Mouse (Mus musculus) heart, embryonic 11.5 days (tissue): ENCODE results near the gene Fam173b. TPM values are rescaled to one million over a fixed set of nuclear protein-coding genes. Genes with fewer than 3 reads are reported as not detected.

Source experiments
- ATAC-seq: fragments of 200-750 bp; cut with Nextera tagmentation; replicated peaks from 2 replicates; pipeline ENCODE4 v1.8.0; 2017; ENCODE audit warnings: moderate library complexity; ENCODE audit not compliant: insufficient number of reproducible peaks, low FRiP score, low TSS enrichment
- H3K27ac ChIP-seq: fragments of 300-500 bp; sonication (generic); 2 replicates; pipeline ENCODE4 v1.5.1; 2014; ENCODE audit warnings: mild to moderate bottlenecking, low read depth, low read length
- H3K27me3 ChIP-seq: fragments of 300-500 bp; sonication (generic); 2 replicates; pipeline ENCODE4 v1.6.1; 2014; ENCODE audit warnings: mild to moderate bottlenecking, low read length, mixed read lengths; ENCODE audit not compliant: control insufficient read depth, insufficient read depth
- H3K36me3 ChIP-seq: fragments of 300-500 bp; sonication (generic); 2 replicates; pipeline ENCODE4 v1.6.1; 2014; ENCODE audit warnings: mild to moderate bottlenecking, low read length, moderate library complexity, mixed read lengths; ENCODE audit not compliant: control insufficient read depth, insufficient read depth
- H3K4me1 ChIP-seq: fragments of 300-500 bp; sonication (generic); 2 replicates; pipeline ENCODE4 v1.6.1; 2014; ENCODE audit warnings: low read length; ENCODE audit not compliant: control insufficient read depth, insufficient read depth
- H3K4me2 ChIP-seq: fragments of 300-500 bp; sonication (generic); 2 replicates; pipeline ENCODE4 v1.6.1; 2014; ENCODE audit warnings: mild to moderate bottlenecking, moderate library complexity
- H3K4me3 ChIP-seq: fragments of 300-500 bp; sonication (generic); 2 replicates; pipeline ENCODE4 v1.5.1; 2014; ENCODE audit warnings: low read depth, low read length
- H3K9ac ChIP-seq: fragments of 300-500 bp; sonication (generic); 2 replicates; pipeline ENCODE4 v1.6.1; 2014; ENCODE audit warnings: mild to moderate bottlenecking, low read depth, low read length, moderate library complexity
- H3K9me3 ChIP-seq: fragments of 300-500 bp; sonication (generic); replicated peaks from 2 replicates; pipeline ENCODE4 v1.6.1; 2016; ENCODE audit warnings: low read length; ENCODE audit not compliant: control insufficient read depth
- WGBS: fragments of 180-500 bp; shearing (Covaris S2); extraction: QIAGEN DNeasy Blood & Tissue Kit; methylation state at CpG from one replicate; pipeline ENCODE4 v1.1.7; 2014; ENCODE audit not compliant: insufficient replicate concordance; 5-methylcytosine and 5-hydroxymethylcytosine counted together
- polyA plus RNA-seq: library from polyadenylated mRNA; unstranded; fragments of >200 nt; fragmentation: Nextera tagmentation; extraction: Ambion mirVana; gene quantifications from 2 replicates; pipeline ENCODE4 v1.2.1, GENCODE M21; 2014

The Fam173b gene
- polyA plus RNA-seq, 1 experiment from 2014 or later = 16.1 TPM

- no peak overlapping the region for H3K27ac ChIP-seq
- H3K4me2 ChIP-seq = no peak overlapping the region
- no peak overlapping the region for H3K4me3 ChIP-seq
- peaks cover 58% of the 10 kb centered on the region for H3K36me3 ChIP-seq
- no peaks in the 10 kb centered on the region for H3K9me3 ChIP-seq
- 0 out of 2 replicates have a peak, but pooled peaks cover 6% of the 10 kb centered on the region for H3K4me1 ChIP-seq
- ATAC-seq = no peak
- H3K9ac ChIP-seq = no peak overlapping the region
- WGBS = 88% methylated on average over 8 of the region's 8 CpGs
- no peaks in the 10 kb centered on the region for H3K27me3 ChIP-seq
Measured at GRCm38 (mm10) chr15:31592531-31592930, 9.1 kb upstream of the Fam173b start.

GRCm38 (mm10) chr15:31594260-31594659, 7.4 kb upstream of the Fam173b start:
- Histone ChIP-seq H3K4me2 (no peak overlapping the region), H3K36me3 (peaks cover 62% of the 10 kb centered on the region), H3K4me3 (no peak overlapping the region), H3K27me3 (no peaks in the 10 kb centered on the region), H3K9ac (no peak overlapping the region), H3K4me1 (0 out of 2 replicates have a peak, but pooled peaks cover 2% of the 10 kb centered on the region), H3K9me3 (no peaks in the 10 kb centered on the region), H3K27ac (no peak overlapping the region)
- ATAC-seq = no peak
- WGBS = 91% methylated on average over 14 of the region's 14 CpGs

- no peak overlapping the region for H3K27ac ChIP-seq
Measured at GRCm38 (mm10) chr15:31595651-31596050, 6.0 kb upstream of the Fam173b start.

DNA sequence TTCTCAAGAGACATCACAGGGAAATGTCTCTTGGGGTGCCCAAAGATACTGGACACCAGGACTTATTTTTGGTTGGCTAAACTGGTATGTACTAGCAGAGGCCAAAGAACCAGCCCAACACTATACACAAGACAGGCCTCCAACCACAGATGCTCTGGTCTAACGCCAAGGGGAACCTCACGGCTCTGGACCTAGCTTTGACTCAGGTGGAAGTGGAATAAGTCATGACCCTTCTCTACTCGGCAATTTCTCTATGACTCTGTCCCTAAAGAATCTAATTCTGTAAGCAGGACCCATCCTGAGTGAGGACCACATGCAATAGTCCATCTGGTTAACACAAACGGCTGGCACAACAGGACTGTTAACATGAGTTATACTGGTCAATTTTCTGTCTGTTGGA, 1.8 kb upstream of the Fam173b start:
- Histone ChIP-seq H3K4me1 (peaks cover 20% of the 10 kb centered on the region), H3K27me3 (no peaks in the 10 kb centered on the region), H3K4me2 (peak overlapping the region; percentile 95), H3K9me3 (no peaks in the 10 kb centered on the region), H3K36me3 (peaks cover 14% of the 10 kb centered on the region), H3K9ac (no peak overlapping the region), H3K27ac (no peak overlapping the region), H3K4me3 (peak overlapping the region; percentile 85; the same call in 1 of the 2 replicates)
- no peak for ATAC-seq
- WGBS = 70% methylated on average over 4 of the region's 4 CpGs

More at GRCm38 (mm10) chr15:31595651-31596050, 6.0 kb upstream of the Fam173b start:
- Histone ChIP-seq H3K4me3 (no peak overlapping the region), H3K36me3 (peaks cover 52% of the 10 kb centered on the region), H3K4me1 (peaks cover 13% of the 10 kb centered on the region), H3K9me3 (no peaks in the 10 kb centered on the region), H3K4me2 (no peak overlapping the region), H3K27me3 (no peaks in the 10 kb centered on the region), H3K9ac (no peak overlapping the region)
- 73% methylated on average over 7 of the region's 7 CpGs for WGBS
- no peak for ATAC-seq

DNA sequence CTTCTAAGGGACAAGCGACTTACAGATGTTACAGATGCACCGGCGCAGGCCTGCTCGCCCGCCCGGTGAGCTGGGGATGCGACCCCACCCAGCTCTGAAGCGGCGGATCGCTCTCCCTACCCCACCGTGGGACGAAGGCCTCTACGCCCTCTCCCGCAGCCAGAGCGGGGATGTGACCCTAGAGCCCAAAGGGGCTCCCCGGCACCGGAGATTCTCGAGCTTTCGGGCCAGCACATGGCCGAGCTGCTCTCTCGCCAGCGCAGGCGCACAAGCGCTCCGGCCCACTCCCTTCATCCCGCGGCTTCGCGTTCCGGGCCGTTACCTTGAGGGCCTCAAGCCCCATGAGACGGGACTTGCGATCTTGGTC, 390 bp upstream of the Fam173b start:
- WGBS = 0% methylated on average over 33 of the region's 33 CpGs
- H3K4me1 ChIP-seq = peaks cover 20% of the 10 kb centered on the region
- H3K4me3 ChIP-seq = peak overlapping the region; percentile 85
- H3K27me3 ChIP-seq = no peaks in the 10 kb centered on the region
- peak; percentile 74 for ATAC-seq
- peak overlapping the region; percentile 95 for H3K4me2 ChIP-seq
- H3K9ac ChIP-seq = peak overlapping the region; percentile 93
- no peaks in the 10 kb centered on the region for H3K9me3 ChIP-seq
- H3K27ac ChIP-seq = peak overlapping the region; percentile 54
- 0 out of 2 replicates have a peak, but pooled peaks cover 5% of the 10 kb centered on the region for H3K36me3 ChIP-seq

DNA sequence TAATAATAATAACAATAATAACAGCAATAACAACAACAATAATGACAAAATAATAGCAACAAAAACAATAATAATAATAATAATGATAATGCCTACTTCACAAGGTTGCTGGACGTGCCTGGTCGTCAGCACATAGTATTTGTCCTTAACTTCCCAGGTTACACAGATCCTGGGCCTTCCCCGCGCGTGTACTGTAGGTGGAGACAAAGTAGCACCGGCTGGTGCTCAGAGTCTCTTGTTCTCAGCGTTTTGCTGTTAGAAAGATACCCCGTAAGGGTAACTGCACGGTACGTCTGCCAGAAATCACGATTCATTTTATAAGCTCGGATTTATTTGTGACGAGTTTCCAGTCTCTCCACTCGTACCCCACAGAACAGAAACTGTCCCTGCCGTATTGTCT, 774 bp downstream of the Fam173b start:
- Histone ChIP-seq H3K27me3 (no peaks in the 10 kb centered on the region), H3K4me2 (peak overlapping the region; percentile 68), H3K27ac (peak overlapping the region; percentile 84), H3K36me3 (0 out of 2 replicates have a peak, but pooled peaks cover 3% of the 10 kb centered on the region), H3K4me1 (peaks cover 24% of the 10 kb centered on the region), H3K4me3 (peak overlapping the region; percentile 85), H3K9me3 (no peaks in the 10 kb centered on the region), H3K9ac (peak overlapping the region; percentile 93)
- peak; percentile 46; the same call in 1 of the 2 replicates for ATAC-seq
- WGBS = 7% methylated on average over 15 of the region's 15 CpGs

GRCm38 (mm10) chr15:31603113-31603512, 1.5 kb downstream of the Fam173b start:
- no peaks in the 10 kb centered on the region for H3K9me3 ChIP-seq
- ATAC-seq = no peak
- no peak overlapping the region for H3K27ac ChIP-seq
- H3K9ac ChIP-seq = peak overlapping the region; percentile 93; the same call in 1 of the 2 replicates
- peak overlapping the region; percentile 68 for H3K4me2 ChIP-seq
- peak overlapping the region; percentile 85; the same call in 1 of the 2 replicates for H3K4me3 ChIP-seq
- no peaks in the 10 kb centered on the region for H3K27me3 ChIP-seq
- WGBS = 82% methylated on average over 13 of the region's 13 CpGs
- H3K36me3 ChIP-seq = no peaks in the 10 kb centered on the region
- peaks cover 24% of the 10 kb centered on the region for H3K4me1 ChIP-seq

DNA sequence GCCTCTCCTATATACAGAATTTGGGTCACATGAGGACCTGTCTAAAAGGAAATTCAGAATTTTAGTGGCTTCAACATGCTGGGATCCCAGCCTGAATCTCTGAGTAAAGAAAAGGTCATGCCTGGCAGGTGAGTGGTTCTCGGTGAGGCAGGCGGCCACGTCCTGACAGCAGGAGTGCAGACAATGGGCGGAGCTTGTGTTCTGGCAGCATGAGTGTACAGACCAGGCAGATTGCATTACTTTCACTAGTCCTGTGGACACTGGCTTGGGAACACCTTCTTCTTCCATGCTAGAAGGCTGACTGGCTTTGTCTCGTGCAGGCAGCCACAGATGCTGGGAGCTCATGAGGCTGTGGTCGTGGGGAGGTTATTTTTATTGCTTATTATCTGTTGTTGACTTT, 5.2 kb downstream of the Fam173b start:
- H3K4me2 ChIP-seq = no peak overlapping the region
- no peaks in the 10 kb centered on the region for H3K9me3 ChIP-seq
- 63% methylated on average over 6 of the region's 6 CpGs for WGBS
- no peaks in the 10 kb centered on the region for H3K36me3 ChIP-seq
- no peak overlapping the region for H3K4me3 ChIP-seq
- H3K9ac ChIP-seq = no peak overlapping the region
- no peak for ATAC-seq
- no peak overlapping the region for H3K27ac ChIP-seq
- H3K27me3 ChIP-seq = no peaks in the 10 kb centered on the region
- peaks cover 11% of the 10 kb centered on the region; the same call in 1 of the 2 replicates for H3K4me1 ChIP-seq

DNA sequence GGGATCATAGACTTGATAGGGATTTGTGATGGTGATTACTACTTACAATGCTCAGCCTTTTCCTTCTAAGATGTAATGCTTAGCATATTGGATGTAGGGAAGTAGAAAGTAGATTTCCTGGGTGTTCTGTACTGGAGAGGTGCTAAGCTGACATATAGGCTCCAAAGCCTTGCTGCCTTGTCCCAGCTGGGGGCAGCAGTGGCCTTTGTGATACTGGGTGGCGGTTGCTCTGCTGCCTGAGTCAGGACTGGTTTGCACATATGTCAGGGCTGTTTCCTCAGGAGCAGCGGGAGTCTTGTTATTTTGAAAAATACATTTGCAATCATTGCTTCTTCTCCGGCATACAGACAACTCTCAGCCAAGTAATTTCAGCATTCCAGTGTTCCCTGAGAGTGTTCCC, 9.4 kb downstream of the Fam173b start:
- no peaks in the 10 kb centered on the region for H3K27me3 ChIP-seq
- H3K4me2 ChIP-seq = no peak overlapping the region
- H3K27ac ChIP-seq = no peak overlapping the region
- no peak for ATAC-seq
- no peaks in the 10 kb centered on the region for H3K9me3 ChIP-seq
- H3K4me1 ChIP-seq = peaks cover 4% of the 10 kb centered on the region; the same call in 1 of the 2 replicates
- H3K4me3 ChIP-seq = no peak overlapping the region
- no peaks in the 10 kb centered on the region for H3K36me3 ChIP-seq
- no peak overlapping the region for H3K9ac ChIP-seq
- WGBS = 68% methylated on average over 3 of the region's 3 CpGs
